Mouse (Mus musculus): ENCODE measurements around the gene Rpl21. TPM values are rescaled to one million over a fixed set of nuclear protein-coding genes. Genes with fewer than 3 reads are reported as not detected.

Rpl21 gene
- polyA plus RNA-seq, 1 experiment: 59.1 TPM

DNA sequence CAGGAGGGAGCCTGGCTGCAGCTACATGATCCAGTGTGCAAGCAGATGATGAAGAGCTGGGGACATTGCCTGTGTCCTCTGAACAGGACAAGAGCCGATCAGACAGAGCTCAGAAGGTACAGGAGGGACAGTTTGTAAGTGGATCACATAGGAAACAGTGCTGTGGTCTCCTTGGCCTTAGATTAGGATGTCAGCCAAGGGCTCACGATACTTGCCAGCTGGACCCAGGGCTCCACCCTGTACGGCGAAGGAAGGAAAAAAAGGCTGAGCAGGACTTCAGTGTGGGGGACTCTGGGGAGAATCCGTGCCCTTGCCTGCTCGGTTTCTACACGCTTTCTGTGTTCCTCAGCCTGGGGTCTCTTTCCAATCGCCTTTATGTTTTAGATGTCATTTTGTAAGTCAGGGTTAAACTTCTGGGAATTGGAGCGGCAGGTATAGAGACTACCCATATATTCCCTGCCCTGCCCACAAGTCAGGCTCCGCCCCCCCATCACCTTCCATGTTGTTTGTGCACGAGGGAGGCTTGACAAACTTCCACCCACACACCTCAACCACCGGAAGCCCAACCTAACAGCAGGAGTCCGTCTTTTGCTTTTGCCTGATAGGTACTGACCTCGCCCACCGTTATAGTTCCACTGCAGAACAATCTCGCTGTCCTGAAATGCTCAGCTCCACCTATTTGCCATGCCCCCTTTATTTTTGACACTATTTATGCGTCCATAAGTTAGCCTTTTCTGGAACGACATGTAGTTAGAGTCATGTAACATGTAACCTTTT, 27.7 kb downstream of the Rpl21 start:
- 78% methylated on average over 18 of the region's 18 CpGs for WGBS
- Histone ChIP-seq H3K4me1 (ENCODE audit: control insufficient read depth, insufficient read depth, insufficient read length) (peaks cover 3% of the 10 kb centered on the region; the same call in 1 of the 2 replicates), H3K27me3 (ENCODE audit: control insufficient read depth, insufficient read depth, low read length) (no peaks in the 10 kb centered on the region), H3K4me3 (ENCODE audit: extremely low read depth, insufficient read depth, insufficient read length) (no peak overlapping the region), H3K36me3 (ENCODE audit: control insufficient read depth, insufficient read depth, low read length) (no peaks in the 10 kb centered on the region), H3K27ac (ENCODE audit: insufficient read depth, low read length) (no peak overlapping the region)
- TF ChIP-seq POLR2A (IDR thresholded peaks at IDR 0.05; ENCODE audit: low read depth, low read length) (no peak), CTCF (IDR thresholded peaks at IDR 0.05; ENCODE audit: extremely low read depth, insufficient read depth, insufficient read length, insufficient replicate concordance) (no peak)
- no peak for DNase-seq (ENCODE audit: low read depth in 1 of 2, low spot score in 2 of 2)

DNA sequence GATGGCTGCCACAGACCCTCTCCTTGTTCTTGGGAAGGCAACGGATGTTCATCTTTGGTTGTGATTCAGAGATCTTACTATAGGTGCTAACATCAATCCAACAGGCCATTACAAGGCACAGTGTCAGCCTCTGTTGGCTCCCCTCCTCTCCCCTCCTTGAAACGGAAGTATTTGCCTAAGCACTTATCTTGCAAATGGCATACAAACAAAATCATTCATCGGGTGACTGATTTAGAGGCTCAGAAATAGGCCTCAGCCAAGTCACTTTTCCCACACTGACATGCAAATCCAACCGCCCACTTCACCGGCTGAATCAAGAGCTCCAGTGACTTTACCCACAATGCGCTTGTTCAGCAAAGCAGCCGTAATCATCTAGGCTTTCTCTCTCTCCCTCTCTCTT, 28.9 kb downstream of the Rpl21 start:
- no peaks in the 10 kb centered on the region for H3K36me3 ChIP-seq (ENCODE audit: control insufficient read depth, insufficient read depth, low read length)
- no peak overlapping the region for H3K4me3 ChIP-seq (ENCODE audit: extremely low read depth, insufficient read depth, insufficient read length)
- no peak overlapping the region for H3K27ac ChIP-seq (ENCODE audit: insufficient read depth, low read length)
- H3K27me3 ChIP-seq (ENCODE audit: control insufficient read depth, insufficient read depth, low read length): no peaks in the 10 kb centered on the region
- H3K4me1 ChIP-seq (ENCODE audit: control insufficient read depth, insufficient read depth, insufficient read length): peaks cover 3% of the 10 kb centered on the region; the same call in 1 of the 2 replicates
- DNase-seq (ENCODE audit: low read depth in 1 of 2, low spot score in 2 of 2): peak; percentile 7 to 26
- no peak for TF ChIP-seq POLR2A (IDR thresholded peaks at IDR 0.05; ENCODE audit: low read depth, low read length)
- no peak for TF ChIP-seq CTCF (IDR thresholded peaks at IDR 0.05; ENCODE audit: extremely low read depth, insufficient read depth, insufficient read length, insufficient replicate concordance)
- WGBS: 65% methylated on average over 7 of the region's 7 CpGs

GRCm38 (mm10) chr5:146865511-146865910, 32.8 kb downstream of the Rpl21 start:
- Histone ChIP-seq H3K27ac (ENCODE audit: insufficient read depth, low read length) (no peak overlapping the region), H3K36me3 (ENCODE audit: control insufficient read depth, insufficient read depth, low read length) (no peaks in the 10 kb centered on the region), H3K4me1 (ENCODE audit: control insufficient read depth, insufficient read depth, insufficient read length) (peaks cover 6% of the 10 kb centered on the region; the same call in 1 of the 2 replicates), H3K4me3 (ENCODE audit: extremely low read depth, insufficient read depth, insufficient read length) (no peak overlapping the region), H3K27me3 (ENCODE audit: control insufficient read depth, insufficient read depth, low read length) (no peaks in the 10 kb centered on the region)
- TF ChIP-seq CTCF (IDR thresholded peaks at IDR 0.05; ENCODE audit: extremely low read depth, insufficient read depth, insufficient read length, insufficient replicate concordance) (no peak), POLR2A (IDR thresholded peaks at IDR 0.05; ENCODE audit: low read depth, low read length) (no peak)
- no peak for DNase-seq (ENCODE audit: low read depth in 1 of 2, low spot score in 2 of 2)
- 23% methylated on average over 4 of the region's 4 CpGs for WGBS

DNA sequence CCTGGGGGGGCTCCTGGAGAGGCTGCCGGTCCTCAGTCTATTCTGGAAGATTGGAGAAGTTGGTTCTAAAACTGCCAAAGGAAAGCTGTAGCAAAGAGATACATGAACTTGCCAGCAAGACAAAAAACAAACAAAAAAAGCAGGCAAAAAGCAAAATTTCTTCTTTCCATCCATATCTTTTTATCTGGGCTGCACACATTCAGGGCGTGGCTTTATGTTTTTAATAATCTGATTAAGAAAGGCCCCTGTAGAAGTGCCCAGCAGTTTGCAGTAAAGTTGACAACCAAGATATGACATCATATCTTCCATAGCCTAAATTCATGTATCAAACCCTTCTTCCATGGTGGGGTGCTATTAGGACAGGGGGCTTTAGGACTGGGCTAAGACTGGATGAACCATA, 33.6 kb downstream of the Rpl21 start:
- no peak for DNase-seq (ENCODE audit: low read depth in 1 of 2, low spot score in 2 of 2)
- peaks cover 6% of the 10 kb centered on the region; the same call in 1 of the 2 replicates for H3K4me1 ChIP-seq (ENCODE audit: control insufficient read depth, insufficient read depth, insufficient read length)
- no peak for TF ChIP-seq POLR2A (IDR thresholded peaks at IDR 0.05; ENCODE audit: low read depth, low read length)
- no peak for TF ChIP-seq CTCF (IDR thresholded peaks at IDR 0.05; ENCODE audit: extremely low read depth, insufficient read depth, insufficient read length, insufficient replicate concordance)
- WGBS: 86% methylated on average over 2 of the region's 2 CpGs
- no peak overlapping the region for H3K27ac ChIP-seq (ENCODE audit: insufficient read depth, low read length)
- no peak overlapping the region for H3K4me3 ChIP-seq (ENCODE audit: extremely low read depth, insufficient read depth, insufficient read length)
- H3K27me3 ChIP-seq (ENCODE audit: control insufficient read depth, insufficient read depth, low read length): no peaks in the 10 kb centered on the region
- no peaks in the 10 kb centered on the region for H3K36me3 ChIP-seq (ENCODE audit: control insufficient read depth, insufficient read depth, low read length)

GRCm38 (mm10) chr5:146867246-146867945, 34.7 kb downstream of the Rpl21 start:
- peaks cover 6% of the 10 kb centered on the region; the same call in 1 of the 2 replicates for H3K4me1 ChIP-seq (ENCODE audit: control insufficient read depth, insufficient read depth, insufficient read length)
- TF ChIP-seq CTCF (IDR thresholded peaks at IDR 0.05; ENCODE audit: extremely low read depth, insufficient read depth, insufficient read length, insufficient replicate concordance) (no peak), POLR2A (IDR thresholded peaks at IDR 0.05; ENCODE audit: low read depth, low read length) (no peak)
- H3K4me3 ChIP-seq (ENCODE audit: extremely low read depth, insufficient read depth, insufficient read length): peak overlapping the region; percentile 10; the same call in 1 of the 2 replicates
- WGBS: 12% methylated on average over 19 of the region's 19 CpGs
- H3K27me3 ChIP-seq (ENCODE audit: control insufficient read depth, insufficient read depth, low read length): no peaks in the 10 kb centered on the region
- H3K36me3 ChIP-seq (ENCODE audit: control insufficient read depth, insufficient read depth, low read length): no peaks in the 10 kb centered on the region
- 0 out of 2 replicates have a peak overlapping the region, but pooled peaks have one; percentile 17 for H3K27ac ChIP-seq (ENCODE audit: insufficient read depth, low read length)
- DNase-seq (ENCODE audit: low read depth in 1 of 2, low spot score in 2 of 2): peak; percentile 49 to 50

DNA sequence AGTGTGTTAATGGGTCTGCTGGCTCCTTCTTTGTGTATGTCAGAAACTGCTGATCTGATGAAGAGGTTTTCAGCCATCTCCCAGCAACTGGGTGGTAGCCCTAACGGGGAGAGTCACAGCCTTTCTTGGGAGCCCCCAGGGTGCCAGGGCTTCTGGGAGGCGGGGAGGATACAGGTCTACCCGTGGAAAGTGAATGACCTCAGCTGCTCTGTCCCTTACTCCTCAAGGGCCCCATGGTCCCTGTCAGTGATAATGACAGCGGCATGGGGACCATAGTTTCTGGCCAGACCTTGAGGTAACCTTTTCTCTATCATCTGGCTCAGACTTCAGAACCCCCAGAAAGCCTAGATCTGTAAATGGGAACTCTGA, 35.2 kb downstream of the Rpl21 start:
- H3K36me3 ChIP-seq (ENCODE audit: control insufficient read depth, insufficient read depth, low read length): no peaks in the 10 kb centered on the region
- 58% methylated on average over 4 of the region's 4 CpGs for WGBS
- no peaks in the 10 kb centered on the region for H3K27me3 ChIP-seq (ENCODE audit: control insufficient read depth, insufficient read depth, low read length)
- peaks cover 6% of the 10 kb centered on the region; the same call in 1 of the 2 replicates for H3K4me1 ChIP-seq (ENCODE audit: control insufficient read depth, insufficient read depth, insufficient read length)
- H3K4me3 ChIP-seq (ENCODE audit: extremely low read depth, insufficient read depth, insufficient read length): no peak overlapping the region
- no peak overlapping the region for H3K27ac ChIP-seq (ENCODE audit: insufficient read depth, low read length)
- no peak for DNase-seq (ENCODE audit: low read depth in 1 of 2, low spot score in 2 of 2)
- TF ChIP-seq POLR2A (IDR thresholded peaks at IDR 0.05; ENCODE audit: low read depth, low read length) (no peak), CTCF (IDR thresholded peaks at IDR 0.05; ENCODE audit: extremely low read depth, insufficient read depth, insufficient read length, insufficient replicate concordance) (no peak)

Measured in spleen, adult 2 months (tissue).